Mouse (Mus musculus): ENCODE results near the gene Ankrd11.
"Not testable (repeated sequence)": the region's sequence is repeated elsewhere in the genome, so short reads cannot be mapped to it uniquely, and the experiment has no call there.

Gene Ankrd11

DNA sequence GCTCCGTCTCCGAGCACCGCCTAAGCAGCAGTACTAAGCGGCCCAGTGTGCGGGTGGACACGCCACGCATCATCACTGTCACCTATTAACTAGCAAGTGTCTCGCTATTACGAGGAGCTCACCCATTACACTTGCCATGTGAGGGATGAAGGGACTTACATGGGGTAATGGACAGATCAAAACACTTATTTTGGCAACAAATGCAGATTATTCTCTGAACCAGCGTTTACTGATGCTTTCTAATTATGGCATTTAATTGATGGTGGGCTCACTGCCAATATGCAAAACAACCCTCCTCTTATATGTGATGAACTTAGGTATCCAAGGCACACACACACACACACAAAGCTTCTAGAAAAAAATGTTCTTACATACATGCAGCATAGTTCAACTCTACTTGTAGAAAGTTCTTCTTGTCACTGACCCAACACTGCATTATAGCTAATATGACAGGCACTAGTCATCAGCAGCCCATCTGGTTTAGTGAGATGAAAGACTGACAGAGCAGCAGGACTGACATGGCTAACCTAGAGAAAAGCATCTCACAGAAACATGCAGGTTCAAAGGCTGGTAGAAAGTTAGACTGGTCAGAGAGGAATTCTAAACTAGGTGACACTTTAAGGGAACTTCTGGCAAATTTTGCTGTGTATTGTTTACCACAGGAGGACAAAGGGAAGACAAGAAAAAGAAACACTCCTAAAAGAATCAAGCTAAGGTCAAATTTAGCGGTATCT is 2.5 kb downstream of the Ankrd11 start:
- no peak for DNase-seq

GRCm38 (mm10) chr8:123038351-123038750 is 3.7 kb downstream of the Ankrd11 start:
- DNase-seq = no peak

DNA sequence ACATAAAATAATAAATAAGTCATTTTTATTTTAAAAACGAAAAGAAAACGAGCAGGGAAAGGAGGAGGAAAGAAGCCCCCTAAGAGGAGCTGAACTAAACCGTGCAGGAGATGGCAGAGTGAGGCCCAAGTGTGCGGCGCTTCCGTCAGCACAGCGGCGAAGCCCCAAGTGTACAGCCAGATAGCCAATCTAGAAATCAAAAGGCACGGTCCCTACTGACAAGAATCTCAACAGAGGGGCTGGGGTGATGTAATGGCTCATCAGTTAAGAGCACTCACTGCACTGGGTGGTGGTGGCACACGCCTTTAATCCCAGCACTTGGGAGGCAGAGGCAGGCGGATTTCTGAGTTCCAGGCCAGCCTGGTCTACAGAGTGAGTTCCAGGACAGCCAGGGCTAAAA is 4.6 kb downstream of the Ankrd11 start:
- no peak for DNase-seq

DNA sequence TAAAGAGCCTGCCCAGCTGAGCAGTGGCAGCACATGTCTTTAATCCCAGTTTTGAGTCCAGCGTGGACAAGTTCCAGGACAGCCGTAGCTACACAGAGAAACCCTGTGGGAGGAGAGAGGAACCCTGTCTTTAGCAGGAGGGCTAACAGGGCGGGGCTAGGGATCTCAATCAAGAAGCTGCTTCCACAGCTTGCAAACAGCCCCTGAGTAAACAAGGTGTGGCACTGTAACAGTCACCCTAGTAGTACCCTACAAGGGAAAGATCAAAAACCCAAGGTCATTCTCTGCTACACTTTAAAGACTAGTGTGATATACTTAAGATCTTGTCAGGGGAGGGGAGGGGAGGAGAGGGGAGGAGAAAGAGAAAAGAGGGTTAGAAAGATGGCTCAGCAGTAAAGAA is 5.1 kb downstream of the Ankrd11 start:
- no peak for DNase-seq

- no peak for DNase-seq
Measured at GRCm38 (mm10) chr8:123034171-123034570, 7.9 kb downstream of the Ankrd11 start.

GRCm38 (mm10) chr8:123033431-123033830 is 8.6 kb downstream of the Ankrd11 start:
- no peak for DNase-seq

DNA sequence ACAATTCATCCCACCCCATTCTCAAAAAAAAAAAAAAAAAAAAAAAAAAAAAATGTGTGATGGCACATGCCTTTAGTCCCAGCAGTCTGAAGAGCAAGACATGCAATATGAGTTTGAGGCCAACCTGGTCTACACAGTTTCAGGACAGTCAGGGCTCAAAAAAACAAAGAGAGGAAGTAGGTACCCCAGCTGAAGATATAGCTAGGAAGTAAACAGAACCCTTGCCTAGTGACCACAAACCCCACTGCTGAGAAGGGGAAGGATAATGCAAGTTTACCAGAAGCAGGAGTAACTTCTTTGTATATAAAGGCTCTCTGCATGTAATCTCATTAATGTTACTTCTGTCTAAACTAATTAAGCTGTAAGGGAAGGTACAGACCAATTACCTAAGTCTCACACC is 9.3 kb downstream of the Ankrd11 start:
- no peak for DNase-seq

DNA sequence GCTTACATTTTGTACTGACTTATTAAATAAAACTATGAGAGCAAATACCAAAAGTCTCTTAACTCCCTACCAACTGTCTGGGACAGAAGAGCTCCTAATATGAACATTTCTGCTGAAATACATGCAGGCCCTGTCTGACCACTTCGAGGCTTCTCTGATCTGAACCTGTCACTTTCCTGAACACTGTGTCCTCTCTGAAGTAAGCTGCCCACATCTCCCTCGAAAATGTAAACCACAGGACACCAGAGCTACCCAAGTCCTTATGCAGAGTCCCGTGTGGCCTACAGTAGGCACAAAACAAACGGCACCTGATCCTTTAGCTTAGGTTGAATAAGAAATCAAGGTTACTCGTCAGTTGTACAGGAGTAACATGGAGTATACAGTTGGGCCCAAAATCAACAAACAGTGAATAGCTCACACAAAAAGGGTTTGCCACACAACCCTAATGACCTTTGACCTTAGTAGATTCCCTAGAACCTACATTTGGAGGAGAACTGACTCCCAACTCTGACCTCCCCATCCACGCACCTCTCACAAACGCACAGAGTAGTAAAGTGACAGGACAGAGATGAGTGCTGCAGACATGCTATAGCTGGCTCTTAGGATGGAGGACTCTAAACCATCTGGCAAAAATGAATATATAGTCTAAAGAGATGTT is 10.6 kb downstream of the Ankrd11 start:
- DNase-seq = no peak

- DNase-seq = not testable (repeated sequence)
Measured at GRCm38 (mm10) chr8:123030091-123030490, 12.0 kb downstream of the Ankrd11 start.

- no peak for DNase-seq
Measured at GRCm38 (mm10) chr8:123027786-123028185, 14.3 kb downstream of the Ankrd11 start.

DNA sequence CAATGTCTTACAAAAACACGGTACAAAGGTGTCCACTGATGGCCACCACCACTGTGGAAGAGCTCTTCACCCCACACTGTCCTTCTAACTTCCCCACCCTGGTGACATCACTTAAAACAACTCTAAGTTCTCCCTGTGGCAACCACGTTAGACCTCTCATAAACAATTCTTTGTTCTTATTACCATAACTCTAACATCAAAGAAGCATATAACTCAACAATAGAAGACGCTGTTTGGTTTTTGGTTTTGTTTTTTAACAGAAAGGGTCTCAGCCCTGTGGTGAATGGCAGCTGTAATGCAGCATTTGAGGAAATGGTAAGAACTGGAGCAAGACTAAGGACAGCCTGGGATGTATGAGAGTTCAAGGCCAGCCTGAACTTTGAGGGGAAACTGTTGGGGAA is 16.1 kb downstream of the Ankrd11 start:
- no peak for DNase-seq

- DNase-seq = no peak
Measured at GRCm38 (mm10) chr8:123024226-123024625, 17.9 kb downstream of the Ankrd11 start.

DNA sequence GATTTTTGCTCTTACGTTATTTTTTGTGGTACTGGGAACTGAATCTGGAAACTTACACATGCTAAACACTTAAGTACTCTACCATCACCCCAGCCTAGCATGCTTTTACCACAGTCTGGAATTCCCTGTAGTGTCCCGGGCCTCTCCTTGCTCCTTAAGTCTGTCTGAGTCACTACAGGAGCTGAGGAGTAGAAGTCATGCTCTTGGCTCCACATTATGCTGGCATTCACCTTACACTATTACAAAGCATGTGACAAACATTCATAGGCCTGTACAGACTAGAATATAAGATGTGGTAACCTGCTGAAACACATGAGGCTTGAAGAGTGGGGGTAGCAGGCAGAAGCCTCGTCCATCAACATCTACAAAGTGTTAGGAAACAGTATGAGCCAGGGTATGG is 19.4 kb downstream of the Ankrd11 start:
- peak in 1 of 2 experiments; percentile 34 for DNase-seq

DNA sequence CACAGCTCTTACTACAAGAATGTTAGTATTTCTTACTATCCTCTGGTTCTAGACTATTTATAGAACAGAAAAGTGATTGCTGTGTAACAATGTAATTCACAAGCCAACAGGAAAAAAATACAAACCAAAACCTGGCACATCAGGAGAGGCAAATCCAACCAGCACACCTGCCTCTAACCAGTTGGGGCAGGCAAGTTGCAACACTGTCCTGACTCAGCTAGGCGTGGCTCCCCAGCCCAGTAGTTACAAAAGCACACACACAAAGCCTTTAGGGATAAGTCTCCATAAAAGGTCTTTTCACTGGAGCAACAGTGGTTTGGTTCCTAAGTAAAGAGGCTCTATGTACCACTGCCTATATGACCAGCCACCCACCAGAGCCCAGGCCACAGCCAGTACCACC is 20.8 kb downstream of the Ankrd11 start:
- peak in 1 of 2 experiments; percentile 38 for DNase-seq

- no peak for DNase-seq
Measured at GRCm38 (mm10) chr8:123020859-123021258, 21.2 kb downstream of the Ankrd11 start.

DNA sequence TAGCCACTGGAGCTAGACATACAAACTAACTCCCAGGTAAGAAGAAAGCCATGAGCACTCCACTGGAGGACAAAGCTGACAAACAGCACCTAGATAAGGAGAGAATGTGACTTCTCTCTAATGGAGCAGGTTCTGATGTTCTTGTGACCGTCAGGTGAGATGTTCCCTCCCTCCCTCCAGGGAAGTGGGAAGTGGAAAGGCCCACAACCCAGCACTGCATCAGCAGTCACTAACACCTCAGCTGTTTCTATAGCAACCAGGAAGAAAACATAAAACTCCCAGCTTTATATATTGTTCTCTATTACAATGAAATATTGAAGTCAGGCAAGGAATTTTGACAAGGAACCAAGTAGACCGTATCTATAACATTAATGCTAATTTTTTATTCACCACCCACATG is 22.0 kb downstream of the Ankrd11 start:
- no peak for DNase-seq

DNA sequence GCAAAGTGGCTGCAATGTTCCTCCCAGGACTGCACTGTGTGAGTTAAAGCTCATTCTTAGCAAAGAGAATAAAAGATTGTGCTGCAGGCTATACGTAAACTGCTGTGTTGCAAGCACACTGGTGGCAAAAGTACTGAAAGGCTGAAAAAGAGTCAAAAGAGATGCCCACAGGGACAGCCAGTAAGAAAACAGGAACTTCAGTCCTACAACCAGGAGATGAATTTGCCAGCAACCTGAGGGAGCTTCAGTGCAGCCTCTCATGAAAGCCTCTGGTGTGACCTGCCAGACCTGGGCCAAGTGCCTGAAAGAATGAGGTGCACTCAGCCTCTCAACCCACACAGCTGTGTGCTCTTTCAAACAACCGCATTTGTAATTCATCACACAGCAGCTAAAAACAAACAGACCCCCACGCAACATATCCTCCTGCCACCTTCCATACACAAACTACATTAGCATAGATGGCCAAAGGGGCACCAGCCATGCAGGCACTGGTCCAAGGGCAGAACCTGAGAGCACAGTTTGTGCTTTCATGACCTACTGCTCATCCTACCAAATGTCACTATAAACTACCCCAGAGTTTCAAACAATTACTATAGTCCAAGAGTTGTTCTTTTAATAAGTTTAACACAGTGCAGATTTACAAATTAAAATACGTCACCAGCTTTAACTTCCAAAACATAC is 23.5 kb downstream of the Ankrd11 start:
- no peak for DNase-seq

GRCm38 (mm10) chr8:123017143-123017542 is 24.9 kb downstream of the Ankrd11 start:
- no peak for DNase-seq

GRCm38 (mm10) chr8:123015074-123015473 is 27.0 kb downstream of the Ankrd11 start:
- no peak for DNase-seq

DNA sequence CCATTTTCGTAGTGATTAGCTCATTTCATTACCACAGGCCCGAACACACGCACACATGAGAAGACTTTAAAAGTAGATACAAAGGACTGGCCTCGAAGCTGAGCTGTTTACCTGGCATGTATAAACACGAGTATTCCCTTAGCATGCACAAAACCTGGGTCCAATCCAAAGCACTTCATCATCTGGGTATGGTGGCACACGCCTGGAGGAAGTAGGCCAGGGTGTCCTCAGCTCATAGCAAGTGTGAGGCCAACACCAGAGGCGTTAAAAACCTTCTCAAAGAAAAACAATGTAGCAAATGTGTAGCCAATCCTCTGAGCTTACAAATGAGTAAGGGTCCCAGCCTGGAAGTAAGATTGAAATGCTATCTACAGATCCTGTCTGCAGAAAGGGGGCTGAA is 27.6 kb downstream of the Ankrd11 start:
- DNase-seq = no peak

DNA sequence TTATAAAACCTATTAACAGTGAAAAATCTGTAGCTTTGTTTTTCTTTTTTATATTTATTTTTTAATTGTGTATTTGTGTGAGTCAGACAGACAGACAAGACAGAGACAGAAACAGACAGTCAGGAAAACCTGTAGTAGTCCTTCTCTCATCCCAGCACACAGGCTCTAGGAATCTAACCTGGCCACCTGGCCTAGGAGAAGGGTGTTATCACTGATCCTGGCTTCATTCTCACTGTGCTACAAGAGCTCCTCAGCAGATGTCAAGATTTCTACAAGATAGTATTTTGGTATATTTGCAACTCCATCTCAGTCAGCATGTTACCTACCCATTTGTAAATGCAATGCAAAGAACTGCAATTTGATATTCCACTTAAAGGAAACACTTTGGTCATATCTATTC is 30.8 kb downstream of the Ankrd11 start:
- DNase-seq = no peak

DNA sequence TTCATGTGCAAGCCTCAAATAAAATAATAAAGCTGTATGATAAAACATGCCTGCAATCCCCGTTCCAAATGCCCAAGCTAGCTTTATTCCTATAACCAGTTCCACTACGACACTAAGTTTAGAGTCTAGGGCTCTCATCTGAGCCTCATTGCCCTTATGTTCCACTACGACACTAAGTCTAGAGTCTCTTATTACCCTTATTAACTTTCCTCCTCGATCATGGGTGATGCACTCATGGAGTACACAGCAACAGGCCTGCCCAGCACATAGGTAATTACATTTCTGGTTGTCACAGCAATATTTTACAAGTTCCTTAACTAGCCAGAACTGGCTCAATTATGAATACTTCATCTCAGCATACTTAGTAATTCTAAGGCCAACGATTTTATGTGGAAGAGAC is 36.3 kb downstream of the Ankrd11 start:
- DNase-seq = no peak

GRCm38 (mm10) chr8:123005328-123005727 is 36.7 kb downstream of the Ankrd11 start:
- no peak for DNase-seq

Measured in lung, postnatal 4 days (tissue).